Mouse (Mus musculus): ENCODE measurements around the gene Lamtor2. TPM values are rescaled to one million over a fixed set of nuclear protein-coding genes. Genes with fewer than 3 reads are reported as not detected.

The Lamtor2 gene
- polyA plus RNA-seq, 1 experiment, result 136 TPM

- H3K27me3 ChIP-seq (ENCODE audit: control insufficient read depth, insufficient read depth, insufficient read length), result no peaks in the 10 kb centered on the region
- no peak overlapping the region for H3K4me3 ChIP-seq (ENCODE audit: insufficient read depth, poor library complexity, severe bottlenecking)
- H3ac ChIP-seq (ENCODE audit: control insufficient read depth, insufficient read length, low read depth), result no peak overlapping the region
- peaks cover 2% of the 10 kb centered on the region for H3K79me3 ChIP-seq (ENCODE audit: low read depth)
- peaks cover 6% of the 10 kb centered on the region for H3K36me3 ChIP-seq (ENCODE audit: control insufficient read depth, insufficient read depth)
- TF ChIP-seq CEBPB (IDR thresholded peaks at IDR 0.05; ENCODE audit: low read depth) (no peak), CTCF (IDR thresholded peaks at IDR 0.05; ENCODE audit: control insufficient read depth, insufficient read depth, insufficient read length) (no peak), MYOG (IDR thresholded peaks at IDR 0.05; ENCODE audit: control insufficient read depth, extremely low read depth, insufficient read length) (no peak), FOSL1 (IDR thresholded peaks at IDR 0.05; ENCODE audit: insufficient read depth, low read length, poor library complexity, severe bottlenecking) (no peak), MYOD1 (IDR thresholded peaks at IDR 0.05; ENCODE audit: control insufficient read depth, insufficient read length, low read depth) (no peak), USF1 (IDR thresholded peaks at IDR 0.05; ENCODE audit: low read depth) (no peak), MAX (IDR thresholded peaks at IDR 0.05) (no peak)
- H3K79me2 ChIP-seq (ENCODE audit: control insufficient read depth, insufficient read depth), result peaks cover 13% of the 10 kb centered on the region
Measured at GRCm38 (mm10) chr3:88523027-88523426, 29.8 kb downstream of the Lamtor2 start.

GRCm38 (mm10) chr3:88521803-88522331 is 31.0 kb downstream of the Lamtor2 start:
- H3K27me3 ChIP-seq (ENCODE audit: control insufficient read depth, insufficient read depth, insufficient read length), result no peaks in the 10 kb centered on the region
- H3K4me3 ChIP-seq (ENCODE audit: insufficient read depth, poor library complexity, severe bottlenecking), result no peak overlapping the region
- H3K36me3 ChIP-seq (ENCODE audit: control insufficient read depth, insufficient read depth), result peaks cover 6% of the 10 kb centered on the region
- H3K79me2 ChIP-seq (ENCODE audit: control insufficient read depth, insufficient read depth), result peaks cover 11% of the 10 kb centered on the region
- peaks cover 2% of the 10 kb centered on the region for H3K79me3 ChIP-seq (ENCODE audit: low read depth)
- no peak overlapping the region for H3ac ChIP-seq (ENCODE audit: control insufficient read depth, insufficient read length, low read depth)
- TF ChIP-seq FOSL1 (IDR thresholded peaks at IDR 0.05; ENCODE audit: insufficient read depth, low read length, poor library complexity, severe bottlenecking) (peak; percentile 64), USF1 (IDR thresholded peaks at IDR 0.05; ENCODE audit: low read depth) (no peak), MAX (IDR thresholded peaks at IDR 0.05) (peak; percentile 60), CTCF (IDR thresholded peaks at IDR 0.05; ENCODE audit: control insufficient read depth, insufficient read depth, insufficient read length) (peak; percentile 94), MYOD1 (IDR thresholded peaks at IDR 0.05; ENCODE audit: control insufficient read depth, insufficient read length, low read depth) (peak; percentile 19), MYOG (IDR thresholded peaks at IDR 0.05; ENCODE audit: control insufficient read depth, extremely low read depth, insufficient read length) (no peak), CEBPB (IDR thresholded peaks at IDR 0.05; ENCODE audit: low read depth) (peak; percentile 45)

GRCm38 (mm10) chr3:88521156-88521555 is 31.7 kb downstream of the Lamtor2 start:
- TF ChIP-seq FOSL1 (IDR thresholded peaks at IDR 0.05; ENCODE audit: insufficient read depth, low read length, poor library complexity, severe bottlenecking), result no peak
- no peak for TF ChIP-seq USF1 (IDR thresholded peaks at IDR 0.05; ENCODE audit: low read depth)
- TF ChIP-seq MAX (IDR thresholded peaks at IDR 0.05), result no peak
- TF ChIP-seq CEBPB (IDR thresholded peaks at IDR 0.05; ENCODE audit: low read depth), result no peak
- no peak for TF ChIP-seq MYOD1 (IDR thresholded peaks at IDR 0.05; ENCODE audit: control insufficient read depth, insufficient read length, low read depth)
- no peak for TF ChIP-seq CTCF (IDR thresholded peaks at IDR 0.05; ENCODE audit: control insufficient read depth, insufficient read depth, insufficient read length)
- no peak for TF ChIP-seq MYOG (IDR thresholded peaks at IDR 0.05; ENCODE audit: control insufficient read depth, extremely low read depth, insufficient read length)
- Histone ChIP-seq H3K27me3 (ENCODE audit: control insufficient read depth, insufficient read depth, insufficient read length) (no peaks in the 10 kb centered on the region), H3K79me2 (ENCODE audit: control insufficient read depth, insufficient read depth) (peaks cover 11% of the 10 kb centered on the region), H3K36me3 (ENCODE audit: control insufficient read depth, insufficient read depth) (peaks cover 6% of the 10 kb centered on the region), H3K79me3 (ENCODE audit: low read depth) (peaks cover 2% of the 10 kb centered on the region), H3K4me3 (ENCODE audit: insufficient read depth, poor library complexity, severe bottlenecking) (no peak overlapping the region), H3ac (ENCODE audit: control insufficient read depth, insufficient read length, low read depth) (no peak overlapping the region)

- H3K79me3 ChIP-seq (ENCODE audit: low read depth), result no peaks in the 10 kb centered on the region
- TF ChIP-seq MYOD1 (IDR thresholded peaks at IDR 0.05; ENCODE audit: control insufficient read depth, insufficient read length, low read depth) (no peak), MYOG (IDR thresholded peaks at IDR 0.05; ENCODE audit: control insufficient read depth, extremely low read depth, insufficient read length) (no peak), MAX (IDR thresholded peaks at IDR 0.05) (no peak), CTCF (IDR thresholded peaks at IDR 0.05; ENCODE audit: control insufficient read depth, insufficient read depth, insufficient read length) (no peak), CEBPB (IDR thresholded peaks at IDR 0.05; ENCODE audit: low read depth) (no peak), FOSL1 (IDR thresholded peaks at IDR 0.05; ENCODE audit: insufficient read depth, low read length, poor library complexity, severe bottlenecking) (no peak), USF1 (IDR thresholded peaks at IDR 0.05; ENCODE audit: low read depth) (no peak)
- H3K4me3 ChIP-seq (ENCODE audit: insufficient read depth, poor library complexity, severe bottlenecking), result no peak overlapping the region
- H3K27me3 ChIP-seq (ENCODE audit: control insufficient read depth, insufficient read depth, insufficient read length), result no peaks in the 10 kb centered on the region
- H3K79me2 ChIP-seq (ENCODE audit: control insufficient read depth, insufficient read depth), result peaks cover 2% of the 10 kb centered on the region
- no peak overlapping the region for H3ac ChIP-seq (ENCODE audit: control insufficient read depth, insufficient read length, low read depth)
- peaks cover 6% of the 10 kb centered on the region for H3K36me3 ChIP-seq (ENCODE audit: control insufficient read depth, insufficient read depth)
Measured at GRCm38 (mm10) chr3:88520078-88520477, 32.8 kb downstream of the Lamtor2 start.

GRCm38 (mm10) chr3:88518411-88518810 is 34.5 kb downstream of the Lamtor2 start:
- H3K36me3 ChIP-seq (ENCODE audit: control insufficient read depth, insufficient read depth), result no peaks in the 10 kb centered on the region
- TF ChIP-seq MYOG (IDR thresholded peaks at IDR 0.05; ENCODE audit: control insufficient read depth, extremely low read depth, insufficient read length), result no peak
- TF ChIP-seq MAX (IDR thresholded peaks at IDR 0.05), result no peak
- TF ChIP-seq CEBPB (IDR thresholded peaks at IDR 0.05; ENCODE audit: low read depth), result no peak
- no peaks in the 10 kb centered on the region for H3K79me2 ChIP-seq (ENCODE audit: control insufficient read depth, insufficient read depth)
- no peaks in the 10 kb centered on the region for H3K79me3 ChIP-seq (ENCODE audit: low read depth)
- H3ac ChIP-seq (ENCODE audit: control insufficient read depth, insufficient read length, low read depth), result no peak overlapping the region
- no peak overlapping the region for H3K4me3 ChIP-seq (ENCODE audit: insufficient read depth, poor library complexity, severe bottlenecking)
- no peaks in the 10 kb centered on the region for H3K27me3 ChIP-seq (ENCODE audit: control insufficient read depth, insufficient read depth, insufficient read length)

GRCm38 (mm10) chr3:88516407-88516806 is 36.5 kb downstream of the Lamtor2 start:
- TF ChIP-seq MYOG (IDR thresholded peaks at IDR 0.05; ENCODE audit: control insufficient read depth, extremely low read depth, insufficient read length), result no peak
- no peak for TF ChIP-seq CTCF (IDR thresholded peaks at IDR 0.05; ENCODE audit: control insufficient read depth, insufficient read depth, insufficient read length)
- no peak for TF ChIP-seq CEBPB (IDR thresholded peaks at IDR 0.05; ENCODE audit: low read depth)
- no peak for TF ChIP-seq USF1 (IDR thresholded peaks at IDR 0.05; ENCODE audit: low read depth)
- TF ChIP-seq MYOD1 (IDR thresholded peaks at IDR 0.05; ENCODE audit: control insufficient read depth, insufficient read length, low read depth), result no peak
- Histone ChIP-seq H3ac (ENCODE audit: control insufficient read depth, insufficient read length, low read depth) (no peak overlapping the region), H3K79me3 (ENCODE audit: low read depth) (no peaks in the 10 kb centered on the region), H3K36me3 (ENCODE audit: control insufficient read depth, insufficient read depth) (no peaks in the 10 kb centered on the region), H3K79me2 (ENCODE audit: control insufficient read depth, insufficient read depth) (peaks cover 4% of the 10 kb centered on the region), H3K27me3 (ENCODE audit: control insufficient read depth, insufficient read depth, insufficient read length) (no peaks in the 10 kb centered on the region), H3K4me3 (ENCODE audit: insufficient read depth, poor library complexity, severe bottlenecking) (no peak overlapping the region)

All from C2C12 (cell line).